Mouse (Mus musculus): ENCODE results near the gene Flt3l.

DNA sequence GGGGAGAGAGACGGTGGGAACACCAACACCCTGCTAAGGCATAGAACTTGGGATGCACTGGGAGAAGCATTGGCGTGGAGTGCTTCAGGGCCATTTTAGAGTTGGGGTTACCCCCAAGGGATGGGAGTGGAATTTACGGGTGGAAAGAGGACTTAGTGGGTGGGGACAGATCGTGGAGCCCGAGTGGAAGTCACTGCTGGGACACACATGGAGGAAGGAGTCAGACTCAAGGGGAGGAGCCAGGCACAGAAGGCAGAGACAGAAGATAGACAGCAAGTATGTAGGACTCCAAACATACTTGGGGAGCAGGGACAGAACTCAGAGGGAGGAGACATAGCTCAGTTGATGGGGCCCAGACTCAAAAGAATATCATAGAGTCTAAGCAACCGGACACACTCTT is 26.3 kb upstream of the Flt3l start:
- TF ChIP-seq EP300 (IDR thresholded peaks at IDR 0.05) (no peak), CTCF (IDR thresholded peaks at IDR 0.05) (no peak)

Measured in lung, postnatal 0 days (tissue).